In the genomic region with DNA sequence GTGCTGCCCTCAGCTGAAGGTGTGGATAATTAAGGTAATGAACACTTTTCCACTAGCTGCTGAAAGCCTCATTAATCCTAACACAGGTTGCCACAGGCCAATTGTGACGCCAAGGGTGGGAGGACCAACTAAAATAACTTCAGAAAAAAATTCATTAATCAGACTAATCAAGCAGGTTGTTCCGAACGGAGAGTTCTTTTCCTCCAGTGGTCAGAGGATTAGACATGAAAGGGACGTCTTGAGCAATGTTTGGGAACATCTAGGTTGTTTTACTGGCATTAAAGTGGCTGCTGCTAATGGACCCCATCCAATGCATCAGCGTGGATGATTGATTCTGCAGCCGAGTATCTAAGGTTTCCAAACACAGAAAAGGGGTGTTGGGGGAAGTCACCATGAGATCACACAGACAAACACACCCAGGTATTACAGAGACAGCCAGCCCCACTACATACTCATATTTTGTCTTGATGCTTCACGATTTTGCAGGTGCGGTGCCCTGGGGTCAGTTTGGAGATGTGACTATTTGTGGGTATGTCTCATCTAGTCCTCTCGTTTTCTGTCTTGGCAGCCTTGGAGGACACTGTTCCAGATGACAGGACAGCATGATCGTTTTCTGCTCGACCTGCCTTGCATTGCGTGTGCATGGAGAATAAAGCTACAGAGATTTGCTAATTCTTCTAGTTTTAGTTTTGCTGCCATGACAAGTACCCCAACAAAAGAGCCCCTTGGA, we compare ENCODE assay signal across 26 mouse cellular contexts.
DNase-seq lines count a peak whose midpoint lies in the region; ATAC-seq and TF ChIP-seq lines count a peak whose summit lies in the region.
"Had no signal": no experiment of that assay in that cellular context is flagged by ENCODE, and none has a peak within 500 bp of the region (broad histone marks: within the 10 kb centered on the region; RNA-seq: fewer than 3 reads in every experiment).

No protein-coding gene starts in this region.

- H3K36me3 ChIP-seq in kidney, postnatal 0 days (ENCODE audit: insufficient read depth, low read length): no peaks in the 10 kb centered on the region
- no peaks in the 10 kb centered on the region for H3K36me3 ChIP-seq in kidney, embryonic 15.5 days
- H3K36me3 ChIP-seq in midbrain, embryonic 15.5 days (replicated peaks): no peaks in the 10 kb centered on the region
- H3K36me3 ChIP-seq: embryonic facial prominence, embryonic 12.5 days; embryonic facial prominence, embryonic 15.5 days; forebrain, embryonic 12.5 days; forebrain, embryonic 15.5 days; heart, embryonic 12.5 days; heart, embryonic 15.5 days; hindbrain, embryonic 10.5 days had no signal

- H3K27ac ChIP-seq in gastrocnemius, adult 2 months: no peak overlapping the region
- H3K27ac ChIP-seq in kidney, postnatal 0 days: no peak overlapping the region
- no peak overlapping the region for H3K27ac ChIP-seq in kidney, embryonic 15.5 days
- H3K27ac ChIP-seq in midbrain, embryonic 15.5 days: no peak overlapping the region
- H3K27ac ChIP-seq: embryonic facial prominence, embryonic 12.5 days; embryonic facial prominence, embryonic 15.5 days; forebrain, embryonic 12.5 days; forebrain, embryonic 15.5 days; heart, embryonic 15.5 days; hindbrain, embryonic 10.5 days; hindbrain, embryonic 14.5 days had no signal

- H3K9ac ChIP-seq in kidney, postnatal 0 days (ENCODE audit: low read depth, low read length): no peak overlapping the region
- no peak overlapping the region for H3K9ac ChIP-seq in kidney, embryonic 15.5 days
- no peak overlapping the region for H3K9ac ChIP-seq in midbrain, embryonic 15.5 days
- H3K9ac ChIP-seq: embryonic facial prominence, embryonic 12.5 days; embryonic facial prominence, embryonic 15.5 days; forebrain, embryonic 12.5 days; forebrain, embryonic 15.5 days; heart, embryonic 12.5 days; heart, embryonic 15.5 days; hindbrain, embryonic 14.5 days had no signal

- TF ChIP-seq CTCF in gastrocnemius, adult 2 months (IDR thresholded peaks at IDR 0.05): no peak
- TF ChIP-seq CTCF in kidney, postnatal 0 days (IDR thresholded peaks at IDR 0.05; ENCODE audit: low read depth): no peak
- no peak for TF ChIP-seq CTCF in brain, embryonic 14.5 days (IDR thresholded peaks at IDR 0.05; ENCODE audit: borderline replicate concordance, extremely low read depth, insufficient read depth, insufficient read length)

- no peaks in the 10 kb centered on the region for H3K27me3 ChIP-seq in kidney, postnatal 0 days (ENCODE audit: insufficient read depth, low read length)
- no peaks in the 10 kb centered on the region for H3K27me3 ChIP-seq in kidney, embryonic 15.5 days
- no peaks in the 10 kb centered on the region for H3K27me3 ChIP-seq in midbrain, embryonic 15.5 days (replicated peaks)
- H3K27me3 ChIP-seq: embryonic facial prominence, embryonic 12.5 days; embryonic facial prominence, embryonic 15.5 days; forebrain, embryonic 12.5 days; forebrain, embryonic 15.5 days; heart, embryonic 12.5 days; heart, embryonic 15.5 days; Patski had no signal

- no peak overlapping the region for H3K4me3 ChIP-seq in gastrocnemius, adult 2 months
- no peak overlapping the region for H3K4me3 ChIP-seq in kidney, postnatal 0 days (replicated peaks; ENCODE audit: low read depth, low read length)
- no peak overlapping the region for H3K4me3 ChIP-seq in kidney, embryonic 15.5 days (replicated peaks)
- H3K4me3 ChIP-seq in midbrain, embryonic 15.5 days: no peak overlapping the region
- H3K4me3 ChIP-seq: embryonic facial prominence, embryonic 12.5 days; embryonic facial prominence, embryonic 15.5 days; forebrain, embryonic 12.5 days; forebrain, embryonic 15.5 days; heart, embryonic 12.5 days; heart, embryonic 15.5 days; hindbrain, embryonic 10.5 days had no signal

- intact Hi-C loops in gastrocnemius, adult 2 months (cut with DNase I): no loop called here

- H3K4me2 ChIP-seq in kidney, postnatal 0 days (ENCODE audit: low read length): no peak overlapping the region
- H3K4me2 ChIP-seq in kidney, embryonic 15.5 days: no peak overlapping the region
- H3K4me2 ChIP-seq in midbrain, embryonic 15.5 days: no peak overlapping the region
- H3K4me2 ChIP-seq: embryonic facial prominence, embryonic 12.5 days; embryonic facial prominence, embryonic 15.5 days; forebrain, embryonic 12.5 days; forebrain, embryonic 15.5 days; heart, embryonic 12.5 days; heart, embryonic 15.5 days; hindbrain, embryonic 14.5 days had no signal

- DNase-seq in gastrocnemius, adult 2 months: peak; percentile 26
- no peak for DNase-seq in gastrocnemius, adult 8-10 months (ENCODE audit: low spot score in 2 of 2)
- peak; percentile 29 for DNase-seq in kidney, postnatal 0 days (ENCODE audit: low spot score)
- peak; percentile 8 for DNase-seq in brain, embryonic 14.5 days (ENCODE audit: low read depth)
- DNase-seq in gonadal fat pad, adult 2 months (ENCODE audit: low read depth): peak; percentile 95
- DNase-seq: adrenal gland, adult 2 months; adrenal gland, postnatal 14 days; cerebellum, adult 18-20 months; cerebellum, adult 9-10 months; gastrocnemius, postnatal 14 days; heart, adult 18-20 months; heart, postnatal 10 days; heart, postnatal 36 days had no signal

- H3K9me3 ChIP-seq in kidney, postnatal 0 days (replicated peaks; ENCODE audit: low read length): no peaks in the 10 kb centered on the region
- H3K9me3 ChIP-seq in kidney, embryonic 15.5 days (replicated peaks): no peaks in the 10 kb centered on the region
- H3K9me3 ChIP-seq in midbrain, embryonic 15.5 days: 0 out of 2 replicates have a peak, but pooled peaks cover 2% of the 10 kb centered on the region
- H3K9me3 ChIP-seq: embryonic facial prominence, embryonic 12.5 days; embryonic facial prominence, embryonic 15.5 days; forebrain, embryonic 12.5 days; forebrain, embryonic 15.5 days; heart, embryonic 15.5 days; hindbrain, embryonic 10.5 days had no signal

- no peaks in the 10 kb centered on the region for H3K4me1 ChIP-seq in kidney, postnatal 0 days (replicated peaks; ENCODE audit: insufficient read depth, low read length)
- H3K4me1 ChIP-seq in kidney, embryonic 15.5 days: 0 out of 2 replicates have a peak, but pooled peaks cover 10% of the 10 kb centered on the region
- H3K4me1 ChIP-seq in midbrain, embryonic 15.5 days: no peaks in the 10 kb centered on the region
- H3K4me1 ChIP-seq: embryonic facial prominence, embryonic 12.5 days; embryonic facial prominence, embryonic 15.5 days; forebrain, embryonic 12.5 days; forebrain, embryonic 15.5 days; heart, embryonic 12.5 days; heart, embryonic 15.5 days; hindbrain, embryonic 10.5 days had no signal

- no peak for ATAC-seq in kidney, postnatal 0 days (replicated peaks; ENCODE audit: low FRiP score, low read depth)
- no peak for ATAC-seq in kidney, embryonic 15.5 days (replicated peaks; ENCODE audit: low FRiP score)
- ATAC-seq in activated CD4-positive, CD25-positive, alpha-beta regulatory T cell, adult 4 months: no peak
- ATAC-seq in midbrain, embryonic 15.5 days (replicated peaks): no peak
- ATAC-seq: forebrain, embryonic 15.5 days; intestine, postnatal 0 days; Patski had no signal

- 37% methylated on average over 12 of the region's 12 CpGs for WGBS in kidney, postnatal 0 days
- 45% methylated on average over 12 of the region's 12 CpGs for WGBS in kidney, embryonic 15.5 days
- 73% methylated on average over 12 of the region's 12 CpGs for WGBS in midbrain, embryonic 15.5 days

- no peak for TF ChIP-seq POLR2A in brain, embryonic 14.5 days (IDR thresholded peaks at IDR 0.05; ENCODE audit: borderline replicate concordance, extremely low read depth, insufficient read depth, insufficient read length, poor library complexity, severe bottlenecking)

Comparison
In these comparisons a context has a peak if more than half of its experiments do, and no peak if none do; other contexts are left out.
1. DNase-seq: peak in gastrocnemius, adult 2 months (single experiment), kidney, postnatal 0 days (single experiment), brain, embryonic 14.5 days (single experiment) and gonadal fat pad, adult 2 months (single experiment); none in gastrocnemius, adult 8-10 months (0 of 2).